18 mouse cellular contexts compared by ENCODE assay signal in genomic region chr11:20634543-20634942, GRCm38 (mm10).
DNase-seq lines count a peak whose midpoint lies in the region; ATAC-seq lines count a peak whose summit lies in the region.
"Had no signal": no experiment of that assay in that cellular context is flagged by ENCODE, and none has a peak within 500 bp of the region (broad histone marks: within the 10 kb centered on the region; RNA-seq: fewer than 3 reads in every experiment).

No protein-coding gene starts in this region.

- H3K9ac ChIP-seq in heart, embryonic 14.5 days (ENCODE audit: low read length) = no peak overlapping the region
- no peak overlapping the region for H3K9ac ChIP-seq in midbrain, embryonic 12.5 days (replicated peaks)
- H3K9ac ChIP-seq in midbrain, embryonic 16.5 days (ENCODE audit: low read depth, low read length) = no peak overlapping the region
- peak overlapping the region; percentile 99 for H3K9ac ChIP-seq in liver, embryonic 12.5 days
- no peak overlapping the region for H3K9ac ChIP-seq in stomach, embryonic 16.5 days (ENCODE audit: low read length)
- H3K9ac ChIP-seq: embryonic facial prominence, embryonic 12.5 days; limb, embryonic 13.5 days had no signal

- intact Hi-C loops in left cerebral cortex, postnatal 14 days (cut with DNase I) = loop anchor here (5.0 kb wide), 2 partner anchors 92 to 177 kb away; partner anchors contain the start of gene Sertad2

- no peaks in the 10 kb centered on the region for H3K36me3 ChIP-seq in heart, embryonic 14.5 days (ENCODE audit: control insufficient read depth, insufficient read depth, low read length)
- no peaks in the 10 kb centered on the region for H3K36me3 ChIP-seq in midbrain, embryonic 12.5 days
- H3K36me3 ChIP-seq in midbrain, embryonic 16.5 days (ENCODE audit: control insufficient read depth, insufficient read depth, low read length) = no peaks in the 10 kb centered on the region
- H3K36me3 ChIP-seq in liver, embryonic 12.5 days = no peaks in the 10 kb centered on the region
- no peaks in the 10 kb centered on the region for H3K36me3 ChIP-seq in stomach, embryonic 16.5 days (ENCODE audit: control insufficient read depth, insufficient read depth, low read length)
- H3K36me3 ChIP-seq: embryonic facial prominence, embryonic 12.5 days; limb, embryonic 13.5 days had no signal

- DNase-seq in heart, adult 8-10 months (ENCODE audit: low spot score) = no peak
- no peak for DNase-seq in left cerebral cortex, postnatal 14 days (ENCODE audit: low spot score in 2 of 2)
- no peak for DNase-seq in testis, postnatal 10 days (ENCODE audit: low spot score)
- DNase-seq: adrenal gland, postnatal 36 days; cerebellum, postnatal 14 days; gastrocnemius, adult 2 months; kidney, adult 11 months; lung, postnatal 4 days; thymus, postnatal 25 days had no signal

- 81% methylated on average over 1 of the region's 1 CpGs for WGBS in heart, embryonic 14.5 days
- WGBS in midbrain, embryonic 12.5 days = 76% methylated on average over 1 of the region's 1 CpGs
- WGBS in midbrain, embryonic 16.5 days = 78% methylated on average over 1 of the region's 1 CpGs
- WGBS in liver, embryonic 12.5 days (ENCODE audit: insufficient replicate concordance) = 18% methylated on average over 1 of the region's 1 CpGs
- WGBS in stomach, embryonic 16.5 days = 71% methylated on average over 1 of the region's 1 CpGs

- H3K4me2 ChIP-seq in heart, embryonic 14.5 days (ENCODE audit: low read length) = peak overlapping the region; percentile 67; the same call in 1 of the 2 replicates
- peak overlapping the region; percentile 16; the same call in 1 of the 2 replicates for H3K4me2 ChIP-seq in midbrain, embryonic 12.5 days (replicated peaks)
- no peak overlapping the region for H3K4me2 ChIP-seq in midbrain, embryonic 16.5 days (ENCODE audit: low read length)
- H3K4me2 ChIP-seq in liver, embryonic 12.5 days = peak overlapping the region; percentile 94
- peak overlapping the region; percentile 21; the same call in 1 of the 2 replicates for H3K4me2 ChIP-seq in stomach, embryonic 16.5 days (ENCODE audit: low read depth, low read length)
- H3K4me2 ChIP-seq: embryonic facial prominence, embryonic 12.5 days had no signal

- H3K4me3 ChIP-seq in heart, embryonic 14.5 days (ENCODE audit: control insufficient read depth in 1 of 2, insufficient read depth in 1 of 2, low read depth in 1 of 2, low read length in 2 of 2) = no peak overlapping the region
- no peak overlapping the region for H3K4me3 ChIP-seq in midbrain, embryonic 12.5 days
- no peak overlapping the region for H3K4me3 ChIP-seq in midbrain, embryonic 16.5 days (ENCODE audit: low read depth, low read length)
- H3K4me3 ChIP-seq in liver, embryonic 12.5 days = peak overlapping the region; percentile 96
- H3K4me3 ChIP-seq in stomach, embryonic 16.5 days (replicated peaks; ENCODE audit: low read length) = no peak overlapping the region
- H3K4me3 ChIP-seq: embryonic facial prominence, embryonic 12.5 days; gastrocnemius, adult 2 months; limb, embryonic 13.5 days had no signal

- H3K9me3 ChIP-seq in heart, embryonic 14.5 days (ENCODE audit: control insufficient read depth, low read length) = no peaks in the 10 kb centered on the region
- no peaks in the 10 kb centered on the region for H3K9me3 ChIP-seq in midbrain, embryonic 12.5 days
- no peaks in the 10 kb centered on the region for H3K9me3 ChIP-seq in midbrain, embryonic 16.5 days (replicated peaks; ENCODE audit: control insufficient read depth, low read length, poor library complexity, severe bottlenecking)
- no peaks in the 10 kb centered on the region for H3K9me3 ChIP-seq in liver, embryonic 12.5 days (replicated peaks)
- H3K9me3 ChIP-seq in stomach, embryonic 16.5 days (replicated peaks; ENCODE audit: control insufficient read depth, low read length) = no peaks in the 10 kb centered on the region
- H3K9me3 ChIP-seq: embryonic facial prominence, embryonic 12.5 days; limb, embryonic 13.5 days had no signal

- no peak overlapping the region for H3K27ac ChIP-seq in heart, embryonic 14.5 days (replicated peaks in 1 of 2; ENCODE audit: control insufficient read depth in 1 of 2, insufficient read depth in 1 of 2, low read depth in 2 of 2, low read length in 2 of 2)
- H3K27ac ChIP-seq in midbrain, embryonic 12.5 days (replicated peaks) = no peak overlapping the region
- H3K27ac ChIP-seq in midbrain, embryonic 16.5 days (ENCODE audit: low read length) = no peak overlapping the region
- H3K27ac ChIP-seq in liver, embryonic 12.5 days = peak overlapping the region; percentile 98
- peak overlapping the region; percentile 73 for H3K27ac ChIP-seq in stomach, embryonic 16.5 days (ENCODE audit: low read length)
- H3K27ac ChIP-seq: embryonic facial prominence, embryonic 12.5 days; gastrocnemius, adult 2 months; limb, embryonic 13.5 days had no signal

- ATAC-seq in heart, embryonic 14.5 days (ENCODE audit: insufficient number of reproducible peaks, insufficient read depth, low FRiP score, low read depth) = no peak
- no peak for ATAC-seq in midbrain, embryonic 12.5 days (ENCODE audit: low FRiP score, low read depth)
- ATAC-seq in midbrain, embryonic 16.5 days = no peak
- no peak for ATAC-seq in liver, embryonic 12.5 days
- ATAC-seq in stomach, embryonic 16.5 days (ENCODE audit: insufficient read depth, low FRiP score) = no peak
- ATAC-seq: CD4-positive, CD25-positive, alpha-beta regulatory T cell, adult 4 months; forebrain, embryonic 14.5 days had no signal

- H3K27me3 ChIP-seq in heart, embryonic 14.5 days (ENCODE audit: control insufficient read depth, insufficient read depth, low read length) = no peaks in the 10 kb centered on the region
- H3K27me3 ChIP-seq in midbrain, embryonic 12.5 days = no peaks in the 10 kb centered on the region
- no peaks in the 10 kb centered on the region for H3K27me3 ChIP-seq in midbrain, embryonic 16.5 days (ENCODE audit: control insufficient read depth, insufficient read depth, low read depth, low read length)
- H3K27me3 ChIP-seq in liver, embryonic 12.5 days (replicated peaks) = no peaks in the 10 kb centered on the region
- no peaks in the 10 kb centered on the region for H3K27me3 ChIP-seq in stomach, embryonic 16.5 days (ENCODE audit: control insufficient read depth, insufficient read depth, low read length)
- H3K27me3 ChIP-seq: embryonic facial prominence, embryonic 12.5 days; limb, embryonic 13.5 days had no signal

- peaks cover 10 to 41% of the 10 kb centered on the region in 2 experiments for H3K4me1 ChIP-seq in heart, embryonic 14.5 days (ENCODE audit: control insufficient read depth in 2 of 2, insufficient read depth in 2 of 2, low read length in 2 of 2)
- H3K4me1 ChIP-seq in midbrain, embryonic 12.5 days = peaks cover 40% of the 10 kb centered on the region
- peaks cover 21% of the 10 kb centered on the region for H3K4me1 ChIP-seq in midbrain, embryonic 16.5 days (ENCODE audit: control insufficient read depth, insufficient read depth, low read length)
- peaks cover 80% of the 10 kb centered on the region for H3K4me1 ChIP-seq in liver, embryonic 12.5 days
- peaks cover 31% of the 10 kb centered on the region for H3K4me1 ChIP-seq in stomach, embryonic 16.5 days (ENCODE audit: control insufficient read depth, insufficient read depth, low read length)

Comparison
In these comparisons a context has a peak if more than half of its experiments do, and no peak if none do; other contexts are left out.
1. H3K27ac ChIP-seq: peak in liver, embryonic 12.5 days (single experiment) and stomach, embryonic 16.5 days (single experiment); none in heart, embryonic 14.5 days (0 of 2), midbrain, embryonic 12.5 days (single experiment) and midbrain, embryonic 16.5 days (single experiment).